Mouse (Mus musculus): ENCODE measurements around the gene Pelp1. TPM values are rescaled to one million over a fixed set of nuclear protein-coding genes. Genes with fewer than 3 reads are reported as not detected.
"Not testable (repeated sequence)": the region's sequence is repeated elsewhere in the genome, so short reads cannot be mapped to it uniquely, and the experiment has no call there.

Pelp1 gene
- total and polyA plus RNA-seq, 2 experiments from 2014 or later: 25.5 to 33.7 TPM

- DNase-seq (ENCODE audit: low spot score): peak; percentile 1
- TF ChIP-seq CTCF (IDR thresholded peaks at IDR 0.05; ENCODE audit: low read depth): no peak
Measured at GRCm38 (mm10) chr11:70431574-70431973, 21.7 kb upstream of the Pelp1 start.

GRCm38 (mm10) chr11:70426598-70426997 is 16.8 kb upstream of the Pelp1 start:
- H3K36me3 ChIP-seq (ENCODE audit: insufficient read depth, low read length); H3K9ac ChIP-seq (replicated peaks; ENCODE audit: low read length); ATAC-seq; H3K4me1 ChIP-seq (ENCODE audit: insufficient read depth, low read length); H3K4me3 ChIP-seq (ENCODE audit: low read length); H3K27ac ChIP-seq; H3K9me3 ChIP-seq (ENCODE audit: low read length); H3K4me2 ChIP-seq (ENCODE audit: low read depth, low read length); DNase-seq (ENCODE audit: low spot score); H3K27me3 ChIP-seq (ENCODE audit: insufficient read depth, low read length): not testable (repeated sequence)
- WGBS: 62% methylated on average over 6 of the region's 6 CpGs

More at GRCm38 (mm10) chr11:70431574-70431973, 21.7 kb upstream of the Pelp1 start:
- no peak overlapping the region; the same call in 1 of the 2 replicates for H3K9ac ChIP-seq (replicated peaks; ENCODE audit: low read length)
- peaks cover 10% of the 10 kb centered on the region for H3K36me3 ChIP-seq (ENCODE audit: insufficient read depth, low read length)
- H3K4me3 ChIP-seq (ENCODE audit: low read length): peak overlapping the region; percentile 87
- H3K4me1 ChIP-seq (ENCODE audit: insufficient read depth, low read length): peaks cover 16% of the 10 kb centered on the region
- WGBS: 24% methylated on average over 5 of the region's 5 CpGs
- H3K4me2 ChIP-seq (ENCODE audit: low read depth, low read length): peak overlapping the region; percentile 78
- no peaks in the 10 kb centered on the region for H3K9me3 ChIP-seq (ENCODE audit: low read length)
- H3K27ac ChIP-seq: peak overlapping the region; percentile 91
- ATAC-seq: no peak
- H3K27me3 ChIP-seq (ENCODE audit: insufficient read depth, low read length): no peaks in the 10 kb centered on the region

GRCm38 (mm10) chr11:70419486-70419885 is 9.7 kb upstream of the Pelp1 start:
- H3K4me1 ChIP-seq (ENCODE audit: insufficient read depth, low read length): no peaks in the 10 kb centered on the region
- no peak overlapping the region for H3K27ac ChIP-seq
- no peaks in the 10 kb centered on the region for H3K9me3 ChIP-seq (ENCODE audit: low read length)
- no peak overlapping the region for H3K9ac ChIP-seq (replicated peaks; ENCODE audit: low read length)
- H3K27me3 ChIP-seq (ENCODE audit: insufficient read depth, low read length): no peaks in the 10 kb centered on the region
- H3K4me2 ChIP-seq (ENCODE audit: low read depth, low read length): no peak overlapping the region
- H3K4me3 ChIP-seq (ENCODE audit: low read length): no peak overlapping the region
- TF ChIP-seq CTCF (IDR thresholded peaks at IDR 0.05; ENCODE audit: low read depth): no peak
- WGBS: 72% methylated on average over 5 of the region's 5 CpGs
- no peaks in the 10 kb centered on the region for H3K36me3 ChIP-seq (ENCODE audit: insufficient read depth, low read length)
- ATAC-seq (no peak), DNase-seq (ENCODE audit: low spot score) (no peak)

- no peak overlapping the region for H3K4me3 ChIP-seq (ENCODE audit: low read length)
- WGBS: 66% methylated on average over 4 of the region's 4 CpGs
- H3K4me2 ChIP-seq (ENCODE audit: low read depth, low read length): no peak overlapping the region
- no peak overlapping the region for H3K9ac ChIP-seq (replicated peaks; ENCODE audit: low read length)
- H3K36me3 ChIP-seq (ENCODE audit: insufficient read depth, low read length): no peaks in the 10 kb centered on the region
- TF ChIP-seq CTCF (IDR thresholded peaks at IDR 0.05; ENCODE audit: low read depth): no peak
- ATAC-seq: no peak
- H3K9me3 ChIP-seq (ENCODE audit: low read length): no peaks in the 10 kb centered on the region
- H3K27ac ChIP-seq: no peak overlapping the region
- H3K4me1 ChIP-seq (ENCODE audit: insufficient read depth, low read length): no peaks in the 10 kb centered on the region
- no peaks in the 10 kb centered on the region for H3K27me3 ChIP-seq (ENCODE audit: insufficient read depth, low read length)
- no peak for DNase-seq (ENCODE audit: low spot score)
Measured at GRCm38 (mm10) chr11:70418199-70418598, 8.4 kb upstream of the Pelp1 start.

GRCm38 (mm10) chr11:70413961-70414360 is 4.1 kb upstream of the Pelp1 start:
- no peak overlapping the region for H3K4me2 ChIP-seq (ENCODE audit: low read depth, low read length)
- TF ChIP-seq CTCF (IDR thresholded peaks at IDR 0.05; ENCODE audit: low read depth): peak; percentile 94
- peak; percentile 83 for DNase-seq (ENCODE audit: low spot score)
- H3K4me1 ChIP-seq (ENCODE audit: insufficient read depth, low read length): peaks cover 3% of the 10 kb centered on the region; the same call in 1 of the 2 replicates
- no peak overlapping the region for H3K4me3 ChIP-seq (ENCODE audit: low read length)
- no peaks in the 10 kb centered on the region for H3K9me3 ChIP-seq (ENCODE audit: low read length)
- ATAC-seq: no peak
- H3K36me3 ChIP-seq (ENCODE audit: insufficient read depth, low read length): no peaks in the 10 kb centered on the region
- H3K27me3 ChIP-seq (ENCODE audit: insufficient read depth, low read length): no peaks in the 10 kb centered on the region
- H3K9ac ChIP-seq (replicated peaks; ENCODE audit: low read length): no peak overlapping the region
- H3K27ac ChIP-seq: no peak overlapping the region
- WGBS: 3% methylated on average over 3 of the region's 3 CpGs

- ATAC-seq (no peak), DNase-seq (ENCODE audit: low spot score) (no peak)
- 76% methylated on average over 5 of the region's 5 CpGs for WGBS
- no peaks in the 10 kb centered on the region for H3K27me3 ChIP-seq (ENCODE audit: insufficient read depth, low read length)
- peaks cover 8% of the 10 kb centered on the region; the same call in 1 of the 2 replicates for H3K4me1 ChIP-seq (ENCODE audit: insufficient read depth, low read length)
- no peak overlapping the region for H3K4me2 ChIP-seq (ENCODE audit: low read depth, low read length)
- H3K4me3 ChIP-seq (ENCODE audit: low read length): no peak overlapping the region
- H3K9me3 ChIP-seq (ENCODE audit: low read length): no peaks in the 10 kb centered on the region
- H3K36me3 ChIP-seq (ENCODE audit: insufficient read depth, low read length): no peaks in the 10 kb centered on the region
- H3K27ac ChIP-seq: no peak overlapping the region
- no peak for TF ChIP-seq CTCF (IDR thresholded peaks at IDR 0.05; ENCODE audit: low read depth)
- no peak overlapping the region for H3K9ac ChIP-seq (replicated peaks; ENCODE audit: low read length)
Measured at GRCm38 (mm10) chr11:70412591-70412990, 2.8 kb upstream of the Pelp1 start.

- H3K4me3 ChIP-seq (ENCODE audit: low read length): peak overlapping the region; percentile 97
- no peaks in the 10 kb centered on the region for H3K36me3 ChIP-seq (ENCODE audit: insufficient read depth, low read length)
- no peak for ATAC-seq
- H3K27ac ChIP-seq: peak overlapping the region; percentile 79; the same call in 1 of the 2 replicates
- peaks cover 8% of the 10 kb centered on the region; the same call in 1 of the 2 replicates for H3K4me1 ChIP-seq (ENCODE audit: insufficient read depth, low read length)
- peak overlapping the region; percentile 94 for H3K4me2 ChIP-seq (ENCODE audit: low read depth, low read length)
- H3K27me3 ChIP-seq (ENCODE audit: insufficient read depth, low read length): no peaks in the 10 kb centered on the region
- DNase-seq (ENCODE audit: low spot score): no peak
- no peak for TF ChIP-seq CTCF (IDR thresholded peaks at IDR 0.05; ENCODE audit: low read depth)
- no peaks in the 10 kb centered on the region for H3K9me3 ChIP-seq (ENCODE audit: low read length)
- WGBS: 62% methylated on average over 6 of the region's 6 CpGs
- peak overlapping the region; percentile 94; the same call in 1 of the 2 replicates for H3K9ac ChIP-seq (replicated peaks; ENCODE audit: low read length)
Measured at GRCm38 (mm10) chr11:70410297-70410643, 439 bp upstream of the Pelp1 start.
